Mouse (Mus musculus) midbrain, embryonic 12.5 days (tissue): Measurements from ENCODE around the gene Gnat1. TPM values are rescaled to one million over a fixed set of nuclear protein-coding genes. Genes with fewer than 3 reads are reported as not detected.

Source experiments
- ATAC-seq: fragments of 200-750 bp; cut with Nextera tagmentation; 2 replicates; pipeline ENCODE4 v1.8.0; 2017; ENCODE audit warnings: low read depth, moderate TSS enrichment, moderate library complexity; ENCODE audit not compliant: low FRiP score
- H3K27ac ChIP-seq: fragments of 300-500 bp; sonication (generic); replicated peaks from 2 replicates; pipeline ENCODE4 v1.5.1; 2016; ENCODE audit warnings: mild to moderate bottlenecking
- H3K27me3 ChIP-seq: fragments of 300-500 bp; sonication (generic); 2 replicates; pipeline ENCODE4 v1.6.1; 2016; ENCODE audit warnings: mild to moderate bottlenecking
- H3K36me3 ChIP-seq: fragments of 300-500 bp; sonication (generic); 2 replicates; pipeline ENCODE4 v1.6.1; 2016
- H3K4me1 ChIP-seq: fragments of 300-500 bp; sonication (generic); 2 replicates; pipeline ENCODE4 v1.6.1; 2016
- H3K4me2 ChIP-seq: fragments of 300-500 bp; sonication (generic); replicated peaks from 2 replicates; pipeline ENCODE4 v1.6.1; 2016; ENCODE audit warnings: mild to moderate bottlenecking, moderate library complexity
- H3K4me3 ChIP-seq: fragments of 300-500 bp; sonication (generic); 2 replicates; pipeline ENCODE4 v1.5.1; 2016; ENCODE audit warnings: mild to moderate bottlenecking
- H3K9ac ChIP-seq: fragments of 300-500 bp; sonication (generic); replicated peaks from 2 replicates; pipeline ENCODE4 v1.6.1; 2016; ENCODE audit warnings: mild to moderate bottlenecking, moderate library complexity
- H3K9me3 ChIP-seq: fragments of 300-500 bp; sonication (generic); 2 replicates; pipeline ENCODE4 v1.6.1; 2016; ENCODE audit warnings: mild to moderate bottlenecking
- WGBS: fragments of 180-500 bp; shearing (Covaris S2); methylation state at CpG from one replicate; pipeline ENCODE4 v1.1.7; 2016; 5-methylcytosine and 5-hydroxymethylcytosine counted together
- polyA plus RNA-seq: library from polyadenylated mRNA; unstranded; fragments of >200 nt; fragmentation: Nextera tagmentation; extraction: Ambion mirVana; gene quantifications from 2 replicates; pipeline ENCODE4 v1.2.1, GENCODE M21; 2016

The Gnat1 gene
- polyA plus RNA-seq, 1 experiment from 2014 or later, result 1.9 TPM

DNA sequence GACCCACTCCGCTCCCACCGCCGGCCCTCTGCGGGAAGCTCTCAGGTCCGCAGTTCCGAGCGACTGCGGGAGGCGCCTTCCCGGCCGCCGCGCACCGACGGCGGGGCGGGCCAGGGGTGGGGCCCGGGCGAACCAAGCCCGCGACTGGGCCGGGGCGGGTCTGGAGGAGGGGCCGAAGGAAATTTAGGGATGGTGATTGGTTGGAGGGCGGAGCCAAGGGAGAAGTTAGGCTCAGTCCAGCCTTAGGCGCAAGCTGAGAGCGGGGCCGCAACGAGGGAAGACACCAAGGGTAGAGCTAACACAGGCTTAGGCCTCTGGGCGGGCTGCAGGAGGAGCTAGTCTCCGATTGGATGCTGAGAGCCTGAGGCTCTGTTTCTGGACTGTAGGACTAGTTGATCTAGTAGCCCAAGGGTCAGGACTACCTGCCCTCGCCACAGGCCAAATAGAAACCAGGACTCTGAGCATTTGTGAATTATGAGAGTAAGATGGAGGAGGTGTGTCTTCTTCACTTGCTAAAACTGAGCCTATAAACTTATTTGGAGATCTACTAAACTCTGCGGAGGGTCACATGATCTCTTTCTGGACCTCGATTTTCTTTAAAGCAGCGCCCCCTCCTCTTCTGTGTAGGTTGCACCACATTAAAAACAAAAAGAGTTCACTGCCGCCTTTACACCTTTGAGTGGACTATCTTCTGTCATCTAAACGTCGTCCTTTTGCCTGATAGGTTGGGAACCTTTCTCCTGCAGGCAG is 44.1 kb downstream of the Gnat1 start, which contains the start of gene Gnai2:
Gnai2 (minus strand) TSS at position 89 of the 750 bp plus-strand sequence.
- Histone ChIP-seq H3K4me1 (peaks cover 64% of the 10 kb centered on the region), H3K9me3 (no peaks in the 10 kb centered on the region), H3K27me3 (no peaks in the 10 kb centered on the region), H3K27ac (peak within 1 kb of the TSS; percentile 99), H3K9ac (peak within 1 kb of the TSS; percentile 95), H3K4me2 (peak within 1 kb of the TSS; percentile 95), H3K4me3 (peak within 1 kb of the TSS; percentile 81), H3K36me3 (no peaks in the 10 kb centered on the region)
- WGBS, result 3% methylated on average over 38 of the region's 38 CpGs
- ATAC-seq, result peak; percentile 83

GRCm38 (mm10) chr9:107634406-107635278 is 44.9 kb downstream of the Gnat1 start:
- WGBS, result under 1% methylated on average over 35 of the region's 35 CpGs
- Histone ChIP-seq H3K9me3 (no peaks in the 10 kb centered on the region), H3K4me1 (peaks cover 67% of the 10 kb centered on the region)

GRCm38 (mm10) chr9:107633661-107634405 is 45.7 kb downstream of the Gnat1 start:
- ATAC-seq, result no peak
- Histone ChIP-seq H3K9me3 (no peaks in the 10 kb centered on the region), H3K27ac (peak overlapping the region; percentile 99), H3K4me1 (peaks cover 75% of the 10 kb centered on the region), H3K27me3 (no peaks in the 10 kb centered on the region), H3K36me3 (0 out of 2 replicates have a peak, but pooled peaks cover 1% of the 10 kb centered on the region), H3K9ac (peak overlapping the region; percentile 95), H3K4me2 (peak overlapping the region; percentile 95), H3K4me3 (peak overlapping the region; percentile 81)
- WGBS, result 0% methylated on average over 15 of the region's 15 CpGs

More at GRCm38 (mm10) chr9:107634406-107635278, 44.9 kb downstream of the Gnat1 start:
- H3K9ac ChIP-seq, result peak overlapping the region; percentile 95
- no peak for ATAC-seq
- H3K27me3 ChIP-seq, result no peaks in the 10 kb centered on the region
- peak overlapping the region; percentile 81 for H3K4me3 ChIP-seq
- peak overlapping the region; percentile 99 for H3K27ac ChIP-seq
- no peaks in the 10 kb centered on the region for H3K36me3 ChIP-seq
- peak overlapping the region; percentile 95 for H3K4me2 ChIP-seq

DNA sequence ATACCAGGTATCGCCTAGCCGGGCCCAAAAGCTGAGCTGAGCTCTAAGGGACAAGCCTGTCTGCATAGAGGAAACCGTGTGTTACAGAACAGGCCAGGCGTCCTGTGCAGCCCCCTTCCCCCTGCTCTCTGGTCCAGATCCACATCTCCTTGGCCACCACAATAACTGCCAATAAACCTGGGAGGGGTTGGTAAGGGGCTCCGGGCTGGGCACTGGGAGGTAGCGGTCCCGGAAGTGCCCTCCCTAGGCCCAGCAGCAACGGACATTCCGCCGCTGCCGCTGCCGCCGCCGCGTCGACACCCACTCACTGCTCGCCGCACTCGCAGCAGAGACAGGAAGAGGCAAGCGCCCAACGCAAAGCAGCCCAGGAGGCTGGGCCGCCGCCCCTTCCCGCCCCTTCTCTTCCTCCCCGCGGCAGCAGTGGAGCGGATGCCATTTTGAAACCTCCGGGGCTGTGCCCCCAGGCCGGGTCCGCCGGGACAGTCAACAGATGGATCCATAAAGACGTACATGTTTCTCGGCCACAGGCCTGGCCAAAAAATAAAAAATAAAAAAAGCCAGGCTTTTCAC is 46.3 kb downstream of the Gnat1 start:
- Histone ChIP-seq H3K9ac (peak overlapping the region; percentile 95), H3K4me1 (peaks cover 82% of the 10 kb centered on the region), H3K4me3 (peak overlapping the region; percentile 81), H3K27ac (peak overlapping the region; percentile 99), H3K9me3 (no peaks in the 10 kb centered on the region), H3K4me2 (peak overlapping the region; percentile 95), H3K36me3 (0 out of 2 replicates have a peak, but pooled peaks cover 3% of the 10 kb centered on the region), H3K27me3 (no peaks in the 10 kb centered on the region)
- ATAC-seq, result no peak
- WGBS, result under 1% methylated on average over 33 of the region's 33 CpGs

GRCm38 (mm10) chr9:107632478-107632877 is 47.0 kb downstream of the Gnat1 start:
- H3K4me2 ChIP-seq, result peak overlapping the region; percentile 95
- peak overlapping the region; percentile 95 for H3K9ac ChIP-seq
- 0 out of 2 replicates have a peak, but pooled peaks cover 3% of the 10 kb centered on the region for H3K36me3 ChIP-seq
- H3K4me1 ChIP-seq, result peaks cover 84% of the 10 kb centered on the region
- no peak for ATAC-seq
- peak overlapping the region; percentile 99 for H3K27ac ChIP-seq
- 25% methylated on average over 6 of the region's 6 CpGs for WGBS
- H3K27me3 ChIP-seq, result no peaks in the 10 kb centered on the region
- peak overlapping the region; percentile 81 for H3K4me3 ChIP-seq
- H3K9me3 ChIP-seq, result no peaks in the 10 kb centered on the region

DNA sequence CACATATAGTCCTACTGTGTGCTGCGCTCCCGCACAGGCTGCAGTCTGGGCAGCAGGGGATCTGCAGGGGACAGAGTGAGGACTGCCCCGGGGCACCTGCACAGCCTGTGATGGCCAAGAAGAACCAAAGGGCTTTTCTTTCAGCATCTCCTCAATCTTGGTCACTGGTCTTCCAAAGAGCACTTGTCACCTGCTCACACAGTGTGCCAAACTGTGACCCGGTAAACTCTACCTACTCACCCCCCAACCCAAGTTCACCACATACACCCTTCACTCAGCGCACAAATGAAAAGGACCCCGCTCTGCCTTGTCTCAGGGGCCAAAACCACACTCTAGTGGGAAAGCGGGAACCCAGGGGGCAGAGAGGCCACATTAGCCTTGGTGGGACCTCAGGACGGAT is 47.7 kb downstream of the Gnat1 start:
- 63% methylated on average over 8 of the region's 8 CpGs for WGBS

DNA sequence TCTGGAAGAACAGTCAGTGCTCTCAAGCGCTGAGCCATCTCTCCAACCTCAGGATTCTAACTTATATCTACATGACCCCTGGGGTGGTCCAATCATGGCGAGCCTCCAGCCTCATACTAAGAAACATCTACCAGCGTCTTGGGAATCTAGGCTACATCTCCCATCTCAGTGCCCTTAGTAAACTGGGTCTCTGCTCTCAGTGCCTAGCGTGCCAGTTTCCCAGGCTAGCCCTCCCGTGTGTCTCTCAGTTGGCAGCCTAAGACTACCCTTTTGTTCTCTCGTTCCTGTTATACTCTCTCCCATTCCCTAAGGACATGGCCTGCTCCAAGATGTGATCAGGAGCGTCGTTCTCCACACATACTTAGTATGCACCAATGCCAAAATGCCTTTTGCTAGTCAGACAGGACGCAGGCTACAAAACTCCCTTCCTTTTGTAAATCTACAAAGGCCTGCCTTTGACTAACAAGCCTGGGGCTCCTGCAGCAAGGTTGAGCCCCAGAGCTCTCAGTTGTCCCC is 48.1 kb downstream of the Gnat1 start:
- ATAC-seq, result no peak
- Histone ChIP-seq H3K4me1 (peaks cover 84% of the 10 kb centered on the region), H3K36me3 (0 out of 2 replicates have a peak, but pooled peaks cover 3% of the 10 kb centered on the region), H3K9ac (peak overlapping the region; percentile 95; the same call in 1 of the 2 replicates), H3K27ac (peak overlapping the region; percentile 99), H3K4me2 (peak overlapping the region; percentile 95), H3K27me3 (no peaks in the 10 kb centered on the region), H3K4me3 (peak overlapping the region; percentile 81), H3K9me3 (no peaks in the 10 kb centered on the region)
- WGBS, result 28% methylated on average over 9 of the region's 9 CpGs

More for the DNA sequence above, 47.7 kb downstream of the Gnat1 start:
- no peak for ATAC-seq
- no peaks in the 10 kb centered on the region for H3K27me3 ChIP-seq
- H3K4me2 ChIP-seq, result peak overlapping the region; percentile 95
- peaks cover 84% of the 10 kb centered on the region for H3K4me1 ChIP-seq
- H3K36me3 ChIP-seq, result 0 out of 2 replicates have a peak, but pooled peaks cover 3% of the 10 kb centered on the region
- H3K9me3 ChIP-seq, result no peaks in the 10 kb centered on the region
- H3K4me3 ChIP-seq, result peak overlapping the region; percentile 81
- H3K9ac ChIP-seq, result peak overlapping the region; percentile 95
- H3K27ac ChIP-seq, result peak overlapping the region; percentile 99

DNA sequence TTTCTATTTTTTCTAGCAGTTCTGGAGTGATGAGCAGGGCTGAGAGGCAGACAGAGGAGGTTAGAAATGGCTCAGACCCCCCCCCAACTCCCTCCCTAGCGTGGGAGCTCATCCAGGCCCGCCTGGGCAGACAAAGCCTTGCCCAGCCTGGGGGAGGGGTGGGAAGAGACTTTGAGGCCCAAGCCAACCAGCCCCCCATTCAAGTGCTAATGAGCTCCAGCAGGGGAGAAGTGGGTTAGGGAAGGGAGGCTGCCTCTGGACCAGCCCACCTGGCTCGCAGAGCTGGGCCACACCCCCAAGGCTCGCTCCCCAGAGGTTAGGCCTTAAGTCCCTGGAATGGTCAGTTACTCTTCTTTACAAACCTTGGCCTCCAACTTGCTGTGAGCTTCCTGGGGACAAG is 48.9 kb downstream of the Gnat1 start:
- H3K27me3 ChIP-seq, result no peaks in the 10 kb centered on the region
- peak; percentile 55 for ATAC-seq
- H3K4me1 ChIP-seq, result peaks cover 84% of the 10 kb centered on the region
- H3K4me2 ChIP-seq, result peak overlapping the region; percentile 95
- H3K36me3 ChIP-seq, result 0 out of 2 replicates have a peak, but pooled peaks cover 3% of the 10 kb centered on the region
- WGBS, result 2% methylated on average over 4 of the region's 4 CpGs
- H3K9me3 ChIP-seq, result no peaks in the 10 kb centered on the region
- H3K4me3 ChIP-seq, result peak overlapping the region; percentile 33
- H3K9ac ChIP-seq, result peak overlapping the region; percentile 68
- peak overlapping the region; percentile 99 for H3K27ac ChIP-seq

- peak; percentile 14 for ATAC-seq
Observed at GRCm38 (mm10) chr9:107629901-107630425, 49.5 kb downstream of the Gnat1 start.

GRCm38 (mm10) chr9:107629411-107629730 is 50.1 kb downstream of the Gnat1 start:
- Histone ChIP-seq H3K9ac (peak overlapping the region; percentile 62), H3K9me3 (no peaks in the 10 kb centered on the region), H3K4me1 (peaks cover 92% of the 10 kb centered on the region), H3K4me2 (peak overlapping the region; percentile 95), H3K27me3 (no peaks in the 10 kb centered on the region), H3K36me3 (peaks cover 15% of the 10 kb centered on the region; the same call in 1 of the 2 replicates), H3K4me3 (peak overlapping the region; percentile 6; the same call in 1 of the 2 replicates), H3K27ac (peak overlapping the region; percentile 99)
- 21% methylated on average over 4 of the region's 4 CpGs for WGBS
- no peak for ATAC-seq

More at GRCm38 (mm10) chr9:107629901-107630425, 49.5 kb downstream of the Gnat1 start:
- Histone ChIP-seq H3K4me2 (peak overlapping the region; percentile 95), H3K27me3 (no peaks in the 10 kb centered on the region), H3K4me3 (peak overlapping the region; percentile 33), H3K27ac (peak overlapping the region; percentile 99), H3K9me3 (no peaks in the 10 kb centered on the region), H3K9ac (peak overlapping the region; percentile 68), H3K4me1 (peaks cover 88% of the 10 kb centered on the region), H3K36me3 (peaks cover 9% of the 10 kb centered on the region; the same call in 1 of the 2 replicates)
- WGBS, result 6% methylated on average over 14 of the region's 14 CpGs
